Mouse (Mus musculus) liver, embryonic 16.5 days (tissue): ENCODE data around the gene Cdc40. TPM values are rescaled to one million over a fixed set of nuclear protein-coding genes. Genes with fewer than 3 reads are reported as not detected.

Experiments used
- ATAC-seq: fragments of 200-750 bp; cut with Nextera tagmentation; 2 replicates; pipeline ENCODE4 v1.8.0; 2017; ENCODE audit warnings: low read depth, mild to moderate bottlenecking, moderate number of reproducible peaks, moderate library complexity
- H3K27ac ChIP-seq: fragments of 300-500 bp; sonication (generic); 2 replicates; pipeline ENCODE4 v1.5.1; 2014; ENCODE audit warnings: mild to moderate bottlenecking, low read length
- H3K27me3 ChIP-seq: fragments of 300-500 bp; sonication (generic); 2 replicates; pipeline ENCODE4 v1.6.1; 2014; ENCODE audit warnings: low read depth, low read length, mixed read lengths; ENCODE audit not compliant: control insufficient read depth, insufficient read depth
- H3K36me3 ChIP-seq: fragments of 300-500 bp; sonication (generic); 2 replicates; pipeline ENCODE4 v1.6.1; 2014; ENCODE audit warnings: mild to moderate bottlenecking; ENCODE audit not compliant: control insufficient read depth, insufficient read depth
- H3K4me1 ChIP-seq: fragments of 300-500 bp; sonication (generic); 2 replicates; pipeline ENCODE4 v1.6.1; 2014; ENCODE audit warnings: low read depth, low read length, mixed read lengths; ENCODE audit not compliant: control insufficient read depth
- H3K4me2 ChIP-seq: fragments of 300-500 bp; sonication (generic); 2 replicates; pipeline ENCODE4 v1.6.1; 2014; ENCODE audit warnings: low read depth, low read length, mixed read lengths
- H3K4me3 ChIP-seq: fragments of 300-500 bp; sonication (generic); 2 replicates; pipeline ENCODE4 v1.5.1; 2014; ENCODE audit warnings: low read depth, mild to moderate bottlenecking, low read length
- H3K9ac ChIP-seq: fragments of 300-500 bp; sonication (generic); 2 replicates; pipeline ENCODE4 v1.6.1; 2014; ENCODE audit warnings: low read depth, low read length
- H3K9me3 ChIP-seq: fragments of 300-500 bp; sonication (generic); replicated peaks from 2 replicates; pipeline ENCODE4 v1.6.1; 2016; ENCODE audit warnings: low read length; ENCODE audit not compliant: control insufficient read depth
- WGBS: fragments of 180-500 bp; shearing (Covaris S2); extraction: QIAGEN DNeasy Blood & Tissue Kit; methylation state at CpG from one replicate; pipeline ENCODE4 v1.1.7; 2014; ENCODE audit not compliant: insufficient replicate concordance; 5-methylcytosine and 5-hydroxymethylcytosine counted together
- polyA plus RNA-seq: library from polyadenylated mRNA; unstranded; fragments of >200 nt; fragmentation: Nextera tagmentation; extraction: Ambion mirVana; gene quantifications from 2 replicates; pipeline ENCODE4 v1.2.1, GENCODE M21; 2015

The Cdc40 gene
- polyA plus RNA-seq, 1 experiment from 2014 or later, result 13.3 TPM

DNA sequence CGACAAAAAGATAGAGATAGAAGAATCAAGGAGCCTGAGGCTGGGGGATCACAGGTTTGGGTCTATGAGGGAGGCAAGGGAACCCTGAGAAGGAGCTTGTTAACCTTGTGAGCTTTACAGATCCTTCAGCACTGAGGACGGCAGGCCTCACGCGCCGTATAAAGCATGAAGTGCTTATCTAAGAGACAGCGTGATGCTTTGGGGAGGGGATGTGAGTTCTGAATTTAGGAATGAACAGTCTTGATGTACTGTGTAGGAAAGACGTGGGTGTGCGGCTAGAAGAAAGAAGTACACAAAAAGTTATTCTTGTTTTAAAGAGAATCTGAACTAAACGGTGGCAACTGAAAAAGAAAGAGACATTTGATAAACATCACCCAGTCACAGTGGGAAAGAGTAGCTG is 3.1 kb downstream of the Cdc40 start:
- H3K27me3 ChIP-seq, result peaks cover 15% of the 10 kb centered on the region
- no peak overlapping the region for H3K4me3 ChIP-seq
- no peak overlapping the region for H3K9ac ChIP-seq
- no peaks in the 10 kb centered on the region for H3K9me3 ChIP-seq
- peaks cover 21% of the 10 kb centered on the region for H3K4me1 ChIP-seq
- WGBS, result 83% methylated on average over 9 of the region's 9 CpGs
- no peak overlapping the region for H3K4me2 ChIP-seq
- no peak overlapping the region for H3K27ac ChIP-seq
- ATAC-seq, result no peak
- no peaks in the 10 kb centered on the region for H3K36me3 ChIP-seq

DNA sequence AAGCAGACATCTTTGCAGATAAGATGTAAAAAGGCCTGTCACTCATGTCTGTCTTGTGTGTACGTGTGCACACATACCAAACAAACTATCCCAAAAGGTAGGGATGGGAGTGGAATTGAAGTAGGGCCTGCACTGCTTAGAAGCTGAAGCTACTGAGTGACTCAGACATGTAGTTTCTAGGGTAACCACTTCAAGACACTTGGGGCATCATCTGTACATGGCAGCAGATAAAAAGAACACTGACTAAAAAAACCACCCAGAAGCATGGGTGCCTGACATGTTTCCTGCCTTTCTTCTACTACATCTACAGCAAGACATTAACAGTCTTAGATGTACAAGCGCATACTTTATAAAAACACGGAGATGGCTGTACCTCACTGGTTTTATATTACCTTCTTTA is 4.9 kb downstream of the Cdc40 start:
- Histone ChIP-seq H3K4me2 (no peak overlapping the region), H3K9ac (no peak overlapping the region), H3K4me1 (peaks cover 11% of the 10 kb centered on the region), H3K27ac (no peak overlapping the region), H3K36me3 (no peaks in the 10 kb centered on the region), H3K4me3 (no peak overlapping the region), H3K9me3 (no peaks in the 10 kb centered on the region), H3K27me3 (no peaks in the 10 kb centered on the region)
- ATAC-seq, result no peak
- WGBS, result 66% methylated on average over 3 of the region's 3 CpGs

DNA sequence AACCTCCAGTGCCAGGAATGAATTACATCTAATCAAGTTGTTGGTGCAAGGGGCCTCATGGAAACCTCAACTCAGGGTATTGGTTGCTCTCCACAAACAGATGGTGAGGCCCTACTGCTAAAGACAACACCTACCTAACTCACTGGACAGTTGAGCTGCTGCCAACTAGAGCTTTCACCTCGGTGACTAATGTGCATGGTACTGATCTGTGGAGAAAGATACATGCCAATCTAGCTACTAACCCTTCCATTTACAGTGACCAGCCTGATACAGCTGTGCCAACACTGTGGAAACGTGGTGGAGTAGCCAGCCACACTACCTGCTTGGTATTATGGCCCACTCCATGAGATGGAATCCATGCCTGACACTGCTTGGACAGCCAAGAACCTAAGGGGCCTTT is 11.1 kb downstream of the Cdc40 start:
- Histone ChIP-seq H3K27ac (no peak overlapping the region), H3K4me1 (no peaks in the 10 kb centered on the region), H3K9me3 (no peaks in the 10 kb centered on the region), H3K4me3 (no peak overlapping the region), H3K4me2 (no peak overlapping the region), H3K27me3 (no peaks in the 10 kb centered on the region), H3K9ac (no peak overlapping the region), H3K36me3 (no peaks in the 10 kb centered on the region)
- 53% methylated on average over 2 of the region's 2 CpGs for WGBS
- ATAC-seq, result no peak

DNA sequence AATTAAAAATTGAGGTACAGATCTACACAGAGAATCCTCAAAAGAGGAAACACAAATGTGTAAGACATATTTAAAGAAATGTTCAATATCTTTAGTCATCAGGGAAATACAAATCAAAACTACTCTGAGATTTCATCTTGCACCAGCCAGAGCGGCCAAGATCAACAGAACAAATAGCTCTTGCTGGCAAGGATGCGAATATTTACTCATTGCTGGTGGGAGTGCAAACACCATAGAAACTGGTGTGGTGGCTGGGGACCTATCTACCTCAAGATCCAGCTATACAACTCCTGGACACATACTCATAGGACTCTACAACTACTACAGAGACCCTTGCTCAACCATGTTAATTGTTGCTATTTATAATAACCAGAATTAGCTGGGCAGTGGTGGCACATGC is 11.8 kb downstream of the Cdc40 start:
- Histone ChIP-seq H3K4me1 (no peaks in the 10 kb centered on the region), H3K4me2 (no peak overlapping the region), H3K36me3 (no peaks in the 10 kb centered on the region; the same call in 1 of the 2 replicates), H3K27me3 (no peaks in the 10 kb centered on the region), H3K9ac (no peak overlapping the region), H3K9me3 (no peaks in the 10 kb centered on the region), H3K27ac (no peak overlapping the region), H3K4me3 (no peak overlapping the region)
- ATAC-seq, result no peak
- 69% methylated on average over 2 of the region's 2 CpGs for WGBS

DNA sequence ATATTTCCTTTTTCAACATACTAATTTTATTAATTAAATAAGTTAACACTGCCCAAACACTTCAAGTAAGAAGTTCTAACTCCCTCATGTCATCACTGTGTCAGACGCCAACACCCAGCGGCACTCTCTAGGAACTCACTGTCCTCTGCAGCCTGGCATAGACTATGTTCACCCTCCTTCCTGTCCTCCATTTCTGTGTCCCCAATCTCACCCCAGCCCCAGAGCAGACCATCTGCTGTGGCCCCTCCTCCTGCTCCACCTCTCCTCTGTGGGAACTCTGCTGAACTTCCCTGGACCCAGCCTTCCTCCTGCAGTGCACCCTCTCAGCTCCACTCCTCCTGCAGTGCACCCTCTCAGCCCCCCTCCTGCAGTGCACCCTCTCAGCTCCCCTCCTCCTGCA is 15.0 kb downstream of the Cdc40 start:
- Histone ChIP-seq H3K36me3 (no peaks in the 10 kb centered on the region; the same call in 1 of the 2 replicates), H3K27me3 (no peaks in the 10 kb centered on the region), H3K27ac (no peak overlapping the region), H3K4me2 (no peak overlapping the region), H3K9me3 (no peaks in the 10 kb centered on the region), H3K4me3 (no peak overlapping the region), H3K9ac (no peak overlapping the region), H3K4me1 (no peaks in the 10 kb centered on the region)
- ATAC-seq, result no peak
- WGBS, result 83% methylated on average over 2 of the region's 2 CpGs

DNA sequence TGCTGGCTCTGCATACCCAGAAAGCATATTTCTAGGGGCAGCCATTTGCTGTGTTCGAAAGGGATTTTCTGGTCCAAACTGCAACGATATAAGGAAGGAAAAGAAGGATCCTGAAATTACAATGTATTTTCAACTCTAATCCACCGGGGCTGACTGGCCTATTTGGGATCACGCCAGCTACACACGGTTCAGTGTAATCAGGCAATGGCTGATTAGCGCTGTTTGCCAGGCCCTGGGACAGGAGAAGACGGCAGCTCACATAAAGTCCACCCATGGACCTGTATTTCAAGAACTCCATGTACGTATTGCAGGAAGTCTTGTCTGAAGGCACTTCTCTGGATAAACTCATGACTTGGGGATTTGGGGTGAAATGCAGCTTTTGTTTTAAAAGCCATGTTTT is 25.5 kb downstream of the Cdc40 start:
- Histone ChIP-seq H3K4me3 (no peak overlapping the region), H3K36me3 (no peaks in the 10 kb centered on the region), H3K9me3 (no peaks in the 10 kb centered on the region), H3K27ac (no peak overlapping the region), H3K4me2 (no peak overlapping the region), H3K27me3 (no peaks in the 10 kb centered on the region), H3K4me1 (no peaks in the 10 kb centered on the region), H3K9ac (no peak overlapping the region)
- no peak for ATAC-seq
- 72% methylated on average over 8 of the region's 8 CpGs for WGBS

DNA sequence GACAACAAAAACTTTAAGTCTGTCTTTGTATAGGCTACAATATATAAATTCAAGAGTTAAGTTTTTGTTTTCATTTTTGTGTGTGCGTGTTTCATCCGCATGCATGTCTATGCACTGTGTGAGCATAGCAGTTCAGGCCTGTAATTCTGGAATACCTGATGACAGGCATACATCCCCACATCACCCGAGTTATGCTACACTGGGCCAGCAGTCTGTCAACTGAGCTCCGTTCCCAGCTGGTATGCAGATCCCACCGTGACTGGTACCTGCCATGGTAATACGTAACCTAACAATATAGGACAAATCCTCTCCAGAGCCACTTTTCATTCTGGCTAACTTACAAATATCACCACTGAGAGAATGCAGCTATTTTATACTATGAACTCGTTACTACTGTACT is 26.4 kb downstream of the Cdc40 start:
- Histone ChIP-seq H3K4me1 (no peaks in the 10 kb centered on the region), H3K36me3 (no peaks in the 10 kb centered on the region), H3K27me3 (no peaks in the 10 kb centered on the region), H3K4me3 (no peak overlapping the region), H3K4me2 (no peak overlapping the region), H3K27ac (no peak overlapping the region), H3K9me3 (no peaks in the 10 kb centered on the region), H3K9ac (no peak overlapping the region)
- ATAC-seq, result no peak
- WGBS, result 77% methylated on average over 7 of the region's 7 CpGs

DNA sequence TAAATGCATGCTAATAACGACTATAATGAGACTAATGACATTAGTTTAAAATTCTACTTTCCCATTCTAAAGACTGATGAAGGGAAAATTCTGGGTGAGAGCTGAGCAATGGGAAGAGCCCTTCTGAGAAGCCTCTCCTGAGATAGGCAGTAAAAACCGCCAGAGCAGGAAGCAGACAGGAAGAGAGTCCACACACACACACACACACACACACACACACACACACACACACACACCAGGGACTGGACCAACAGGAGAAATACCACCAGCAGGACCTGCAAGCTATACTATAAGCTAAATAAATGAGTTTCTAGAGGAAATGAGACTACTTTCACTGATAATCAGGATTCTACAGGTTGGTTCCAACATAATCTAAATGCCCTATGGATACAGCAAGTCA is 27.5 kb downstream of the Cdc40 start:
- Histone ChIP-seq H3K4me3 (no peak overlapping the region), H3K27ac (no peak overlapping the region), H3K4me2 (no peak overlapping the region), H3K9me3 (no peaks in the 10 kb centered on the region), H3K27me3 (no peaks in the 10 kb centered on the region), H3K36me3 (no peaks in the 10 kb centered on the region), H3K4me1 (no peaks in the 10 kb centered on the region), H3K9ac (no peak overlapping the region)
- ATAC-seq, result no peak
- WGBS, result 38% methylated on average over 2 of the region's 2 CpGs

DNA sequence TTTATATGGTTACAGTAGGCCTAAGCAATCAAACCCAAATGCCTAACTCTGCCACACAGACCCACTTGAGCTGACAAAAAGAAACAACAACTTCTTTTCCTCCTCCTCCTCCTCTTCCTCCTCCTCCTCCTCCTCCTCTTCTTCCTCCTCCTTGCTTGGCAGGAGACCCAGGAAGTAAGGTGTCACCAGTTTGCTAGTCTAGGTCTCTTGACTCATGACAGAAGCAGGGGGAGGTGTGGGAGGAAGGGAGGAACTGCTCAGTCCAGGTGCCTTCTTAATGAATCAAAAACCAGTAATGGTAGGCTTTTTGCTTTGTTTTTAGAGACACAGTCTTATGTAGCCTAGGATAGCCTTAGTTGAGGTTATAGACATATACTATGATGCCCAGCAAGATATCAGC is 32.0 kb downstream of the Cdc40 start:
- H3K27me3 ChIP-seq, result no peaks in the 10 kb centered on the region
- H3K36me3 ChIP-seq, result peaks cover 6% of the 10 kb centered on the region
- no peak overlapping the region for H3K4me2 ChIP-seq
- no peak overlapping the region for H3K9ac ChIP-seq
- no peak overlapping the region for H3K4me3 ChIP-seq
- H3K4me1 ChIP-seq, result no peaks in the 10 kb centered on the region
- no peak for ATAC-seq
- no peaks in the 10 kb centered on the region for H3K9me3 ChIP-seq
- H3K27ac ChIP-seq, result no peak overlapping the region

DNA sequence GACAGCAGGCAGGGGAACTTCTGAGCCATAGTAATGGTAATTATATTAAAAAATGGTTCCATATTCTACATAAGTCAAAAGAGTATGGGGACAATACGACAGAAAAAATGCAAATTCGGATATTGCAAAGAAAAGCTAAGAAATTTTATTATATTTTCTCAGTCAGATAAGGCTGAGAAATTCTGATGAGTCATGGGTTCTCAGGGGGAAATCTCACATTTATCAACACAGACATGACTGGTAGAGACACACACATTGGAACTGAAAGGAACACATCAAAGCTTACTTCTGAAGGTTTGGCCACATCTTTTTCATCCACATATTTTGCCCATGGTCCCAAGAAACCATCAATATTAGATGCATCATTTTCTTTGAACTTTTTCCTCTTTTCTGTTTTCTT is 32.5 kb downstream of the Cdc40 start:
- WGBS, result 66% methylated on average over 2 of the region's 2 CpGs
- Histone ChIP-seq H3K4me1 (no peaks in the 10 kb centered on the region), H3K36me3 (peaks cover 6% of the 10 kb centered on the region), H3K4me2 (no peak overlapping the region), H3K9me3 (no peaks in the 10 kb centered on the region), H3K4me3 (no peak overlapping the region), H3K9ac (no peak overlapping the region), H3K27me3 (no peaks in the 10 kb centered on the region), H3K27ac (no peak overlapping the region)
- ATAC-seq, result no peak
